Mouse (Mus musculus) erythroblast, embryonic 14.5 days (primary cell): Measurements from ENCODE around the gene Phldb1.

Experiments
- GATA1 ChIP-seq: IDR thresholded peaks from 2 replicates; pipeline ENCODE4 v1.6.1; 2012; ENCODE audit warnings: low read length, inconsistent platforms, mixed read lengths
- TAL1 ChIP-seq: IDR thresholded peaks from 3 replicates; pipeline ENCODE4 v1.6.1; 2012; ENCODE audit warnings: low read length, inconsistent platforms, mixed read lengths

DNA sequence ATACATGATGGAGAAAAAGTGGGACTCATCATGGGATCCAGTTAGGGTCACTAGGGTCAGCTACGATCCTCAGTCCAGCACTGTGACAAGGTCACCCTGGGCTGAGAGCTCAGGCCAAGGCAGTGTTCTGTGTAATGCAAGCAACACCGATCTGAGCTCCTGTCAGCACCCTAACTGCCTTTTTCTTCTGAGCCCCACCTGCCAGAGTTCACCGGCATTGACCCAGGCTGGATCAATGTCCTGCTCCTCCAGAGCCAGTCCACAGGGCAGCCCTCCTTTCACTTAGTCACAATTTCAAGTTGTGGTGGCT lies 13.2 kb downstream of the Phldb1 start:
- TF ChIP-seq TAL1: no peak
- no peak for TF ChIP-seq GATA1
